Mouse (Mus musculus) thymus, adult 18-20 months (tissue): Measurements from ENCODE around the gene Thpo.

Source experiments
- DNase-seq, 2 experiments: peaks; one replicate each; pipeline ENCODE4 v3.0.0; 2022; ENCODE audit warnings: mixed read lengths in 2 of 2

The Thpo gene

DNA sequence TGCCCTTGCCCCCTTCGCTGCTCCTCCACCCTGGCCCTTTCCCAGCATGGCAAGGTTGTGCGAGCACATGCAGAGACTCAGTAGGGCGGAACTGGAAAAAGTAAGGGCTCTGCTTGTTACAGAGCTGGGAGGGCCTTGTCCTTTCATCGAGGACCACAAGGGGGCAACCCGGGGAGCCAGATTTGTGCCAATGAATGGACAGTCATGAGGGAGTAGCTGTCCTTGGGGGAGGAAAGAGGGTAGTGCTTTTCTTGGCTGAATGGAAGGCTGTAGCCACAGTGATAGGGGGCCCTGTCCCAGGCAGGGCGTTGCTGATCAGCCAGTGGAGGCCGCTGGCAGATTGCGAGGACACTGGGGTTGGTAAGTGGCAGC, 31.8 kb downstream of the Thpo start:
- DNase-seq, result no peak

DNA sequence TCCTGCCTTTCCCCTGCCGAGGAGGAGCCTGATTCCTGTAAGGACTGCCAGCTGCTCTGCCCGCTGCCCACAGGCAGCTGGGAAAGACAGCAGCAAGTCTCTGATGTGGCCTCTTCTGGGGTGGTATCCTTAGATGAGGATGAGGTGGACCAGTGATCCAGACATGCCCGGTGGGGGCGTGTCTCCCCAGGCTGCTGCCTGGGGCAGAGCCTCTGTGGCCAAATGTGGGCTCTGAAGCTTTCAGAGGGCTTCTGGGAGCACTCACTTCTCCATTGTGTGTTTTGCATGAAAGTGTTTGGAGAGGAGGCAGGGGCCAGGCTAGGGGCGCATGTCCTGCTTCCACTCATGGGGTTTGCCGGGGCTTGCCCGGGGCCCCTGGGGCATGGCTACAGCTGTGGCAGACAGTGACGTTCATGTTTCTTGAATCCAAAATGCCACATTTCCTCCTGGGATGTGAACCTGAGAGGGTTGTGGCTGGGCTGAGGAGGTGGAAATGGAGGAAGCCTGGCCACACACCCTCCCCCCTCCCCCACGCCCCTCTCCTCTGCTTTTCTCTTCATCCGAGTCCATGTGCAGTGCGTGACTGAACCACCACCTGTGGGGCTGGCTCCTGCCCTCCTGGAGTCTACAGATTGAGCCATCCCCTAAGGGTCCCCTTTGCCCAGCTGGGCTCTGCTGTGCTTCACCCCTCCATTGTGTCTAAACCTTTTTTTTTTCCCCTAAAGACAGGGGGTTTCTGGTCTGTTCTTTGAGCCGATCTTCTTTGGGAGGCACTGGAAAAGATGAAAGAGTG, 32.4 kb downstream of the Thpo start:
- DNase-seq, result no peak

DNA sequence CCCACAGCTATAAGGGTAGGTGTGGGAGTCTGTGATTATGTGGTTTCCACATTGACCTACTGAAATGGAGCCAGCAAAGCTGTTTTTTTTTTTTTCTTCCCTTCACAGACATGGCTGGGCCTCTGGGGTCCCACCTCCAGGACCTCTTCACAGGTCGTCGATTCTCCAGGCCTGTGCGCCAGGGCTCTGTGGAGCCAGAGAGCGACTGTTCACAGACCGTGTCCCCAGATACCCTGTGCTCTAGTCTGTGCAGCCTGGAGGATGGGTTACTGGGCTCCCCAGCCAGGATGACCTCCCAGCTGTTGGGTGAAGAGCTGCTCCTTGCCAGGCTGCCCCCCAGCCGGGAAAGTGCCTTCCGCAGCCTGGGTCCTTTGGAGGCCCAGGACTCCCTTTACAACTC, 33.0 kb downstream of the Thpo start:
- no peak for DNase-seq

DNA sequence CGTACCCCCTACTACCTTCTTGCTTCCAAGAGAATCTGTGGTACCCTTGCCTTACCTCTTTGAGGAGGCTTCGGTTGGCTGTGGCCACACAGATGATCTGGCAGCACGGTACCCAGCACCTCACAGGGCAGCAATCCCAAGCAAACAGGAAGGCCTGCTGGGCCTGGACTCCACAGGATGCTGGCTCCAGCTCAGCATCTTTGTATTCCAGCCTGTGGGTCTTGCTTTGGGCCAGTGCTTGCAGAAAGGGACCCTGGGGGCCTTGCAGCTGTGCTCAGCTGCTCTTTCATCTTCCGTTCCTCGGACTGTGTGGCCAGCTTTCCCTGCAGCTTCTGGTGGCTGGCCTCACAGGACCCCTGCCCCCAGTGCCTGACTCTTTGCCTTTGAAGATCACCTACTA, 34.3 kb downstream of the Thpo start:
- no peak for DNase-seq

DNA sequence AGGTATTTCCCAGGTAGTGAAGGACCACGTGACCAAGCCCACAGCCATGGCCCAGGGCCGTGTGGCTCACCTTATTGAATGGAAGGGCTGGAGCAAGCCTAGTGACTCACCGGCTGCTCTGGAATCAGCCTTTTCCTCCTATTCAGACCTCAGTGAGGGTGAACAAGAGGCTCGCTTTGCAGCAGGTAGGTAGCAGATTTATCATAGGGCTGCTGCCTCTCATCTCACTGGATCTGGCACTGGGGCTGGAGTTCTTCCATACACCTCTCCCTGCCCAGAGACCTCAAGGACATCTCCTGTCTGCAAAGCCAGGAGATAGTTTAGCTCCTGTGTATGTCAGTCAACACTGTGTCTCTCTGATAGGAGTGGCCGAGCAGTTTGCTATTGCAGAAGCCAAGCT, 35.0 kb downstream of the Thpo start:
- no peak for DNase-seq

DNA sequence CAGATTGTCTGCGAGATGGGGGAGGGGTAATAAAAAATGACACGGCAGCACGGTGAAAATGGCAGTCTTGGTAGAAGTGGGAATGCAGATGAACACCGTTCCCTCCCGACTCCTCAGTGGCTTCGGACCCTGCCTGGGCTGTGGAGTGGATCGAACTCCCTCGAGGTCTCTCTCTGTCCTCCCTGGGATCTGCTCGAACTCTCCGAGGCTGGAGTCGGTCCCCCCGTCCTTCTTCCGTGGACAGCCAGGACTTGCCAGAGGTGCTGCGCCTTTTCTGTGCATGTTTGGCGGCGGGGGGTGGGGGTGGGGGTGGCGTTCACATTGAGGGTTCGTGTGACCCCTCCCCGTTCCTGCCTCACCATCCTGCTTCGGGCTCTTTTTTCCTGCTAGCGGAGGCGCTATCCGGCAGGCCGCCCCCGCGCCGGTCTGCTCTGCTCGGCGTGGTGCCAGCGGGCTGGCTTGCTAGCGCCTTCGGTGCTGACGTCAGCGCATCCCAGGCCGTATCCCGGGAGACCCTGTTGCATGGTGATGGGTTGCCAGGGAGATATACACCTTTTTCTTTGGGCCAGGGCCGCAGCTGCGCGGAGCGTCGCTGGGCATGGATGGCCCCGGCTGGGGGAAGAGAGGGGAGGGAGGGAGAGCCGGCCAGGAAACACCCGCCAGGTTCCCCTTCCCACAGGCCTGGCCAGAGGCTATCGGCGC, 38.5 kb downstream of the Thpo start:
- no peak for DNase-seq

DNA sequence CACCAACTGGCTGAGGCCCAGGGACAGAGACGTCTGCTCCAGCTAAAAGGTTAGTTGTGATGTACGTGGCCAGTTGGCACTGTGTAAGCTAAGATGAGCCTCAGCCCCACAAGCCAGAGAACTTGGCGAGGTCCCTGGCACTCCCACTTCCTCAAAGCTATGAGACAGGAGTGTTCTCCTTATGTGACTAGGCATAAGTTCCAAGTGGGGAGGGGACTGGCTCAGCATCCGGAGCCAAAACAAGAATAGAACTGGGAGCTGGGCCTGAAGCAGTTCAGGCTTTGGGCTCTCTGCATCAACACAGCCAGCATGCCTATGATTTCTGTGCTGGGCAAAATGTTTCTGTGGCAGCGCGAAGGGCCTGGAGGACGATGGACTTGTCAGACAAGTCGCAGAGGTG, 39.5 kb downstream of the Thpo start:
- DNase-seq, result no peak

DNA sequence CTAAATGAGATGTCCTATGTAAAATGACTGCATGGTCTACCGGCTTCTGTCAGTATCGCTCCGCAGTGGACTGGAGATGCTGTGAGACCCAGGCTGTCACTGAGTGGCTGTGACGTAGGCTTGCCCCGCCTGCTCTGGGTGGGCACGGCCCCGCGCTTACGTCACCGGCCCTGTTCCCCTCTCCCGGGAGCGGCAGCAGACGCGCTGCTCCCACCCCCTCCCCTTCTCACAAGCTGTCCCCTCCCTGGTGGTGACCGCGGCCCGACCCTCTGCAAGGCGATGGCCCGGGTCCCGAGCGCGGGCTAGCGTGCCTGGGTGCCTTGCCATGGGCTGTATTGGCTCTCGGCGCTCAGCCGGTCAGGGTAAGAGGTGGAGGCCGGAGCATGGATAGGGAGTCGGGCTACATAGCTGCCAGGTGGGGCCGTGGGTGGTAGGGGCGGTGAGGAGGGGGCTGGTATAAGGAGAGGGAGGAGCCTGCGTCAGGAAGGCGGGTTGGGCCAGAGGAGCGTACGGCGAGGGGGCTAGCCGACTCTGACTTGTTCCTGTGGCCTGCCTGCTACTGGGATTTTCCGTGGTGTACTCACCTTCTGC, 41.1 kb downstream of the Thpo start, which contains the start of gene Fam131a:
Gene Fam131a (plus strand): TSS at position 131 of the 591 bp plus-strand sequence.
- peak; percentile 72 to 74 for DNase-seq

DNA sequence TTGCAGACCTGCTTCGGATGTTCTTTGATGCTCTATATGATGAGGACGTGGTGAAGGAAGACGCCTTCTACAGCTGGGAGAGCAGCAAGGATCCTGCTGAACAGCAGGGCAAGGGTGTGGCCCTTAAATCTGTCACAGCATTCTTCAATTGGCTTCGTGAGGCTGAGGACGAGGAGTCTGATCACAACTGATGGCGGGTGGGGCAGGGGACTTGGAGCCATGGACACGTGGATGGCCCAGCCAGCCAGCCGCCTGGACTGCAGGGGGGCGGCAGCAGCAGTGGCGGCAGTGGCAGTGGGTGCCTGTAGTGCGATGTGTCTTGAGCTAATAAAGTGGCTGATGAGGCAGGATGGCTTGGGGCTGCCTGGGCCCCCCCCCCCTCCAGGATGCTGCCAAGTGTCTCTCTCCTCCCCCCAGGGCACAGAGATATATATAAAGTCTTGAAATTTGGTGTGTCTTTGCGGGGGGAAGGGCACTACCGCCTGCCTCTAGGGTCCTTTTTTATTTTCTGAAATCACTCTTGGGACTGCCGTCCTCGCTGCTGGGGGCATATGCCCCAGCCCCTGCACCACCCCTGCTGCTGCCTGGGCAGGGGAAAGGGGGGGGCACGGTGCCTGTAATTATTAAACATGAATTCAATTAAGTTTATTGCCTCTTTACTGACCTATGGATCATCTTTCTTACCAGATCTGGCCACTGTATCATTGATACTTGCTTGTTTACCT, 41.9 kb downstream of the Thpo start:
- no peak for DNase-seq

DNA sequence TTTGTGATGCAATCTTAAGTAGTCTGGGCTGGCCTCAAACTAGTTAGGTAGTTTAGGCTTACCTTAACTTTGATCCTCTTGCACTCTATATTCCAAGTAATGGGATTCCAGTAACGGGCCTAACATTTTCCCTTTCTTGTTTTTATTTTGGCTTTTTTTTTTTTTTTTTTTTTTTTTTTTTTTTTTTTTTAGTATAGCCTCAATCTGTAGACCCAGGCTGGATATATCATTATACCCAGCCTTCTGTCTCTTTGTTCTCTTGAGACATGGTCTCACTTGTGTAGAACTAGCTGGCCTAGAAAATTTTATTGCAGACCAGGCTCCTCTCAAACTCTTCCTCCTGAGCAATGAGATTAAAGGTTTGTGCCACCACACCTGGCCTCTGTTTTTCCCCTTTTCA, 42.7 kb downstream of the Thpo start:
- DNase-seq, result no peak

DNA sequence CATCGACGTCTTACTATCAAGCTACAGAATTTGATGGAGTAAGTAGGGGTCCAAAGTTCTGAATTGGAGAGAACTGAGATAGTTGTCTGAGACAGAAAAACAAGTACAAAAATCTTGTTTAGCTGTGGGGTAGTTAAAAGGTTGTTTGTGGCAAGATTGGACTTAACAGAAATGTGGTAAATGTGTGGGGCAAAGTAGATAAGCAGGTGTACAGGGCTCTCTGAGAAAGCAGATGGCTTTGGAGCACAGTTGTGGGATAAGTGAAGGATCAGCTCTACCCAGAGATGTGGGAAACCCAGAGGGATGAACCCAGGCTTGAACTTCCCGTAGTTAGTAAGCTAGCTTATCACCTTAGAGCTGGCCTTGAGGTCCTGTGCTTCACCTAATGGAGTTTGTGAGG, 43.5 kb downstream of the Thpo start:
- no peak for DNase-seq

DNA sequence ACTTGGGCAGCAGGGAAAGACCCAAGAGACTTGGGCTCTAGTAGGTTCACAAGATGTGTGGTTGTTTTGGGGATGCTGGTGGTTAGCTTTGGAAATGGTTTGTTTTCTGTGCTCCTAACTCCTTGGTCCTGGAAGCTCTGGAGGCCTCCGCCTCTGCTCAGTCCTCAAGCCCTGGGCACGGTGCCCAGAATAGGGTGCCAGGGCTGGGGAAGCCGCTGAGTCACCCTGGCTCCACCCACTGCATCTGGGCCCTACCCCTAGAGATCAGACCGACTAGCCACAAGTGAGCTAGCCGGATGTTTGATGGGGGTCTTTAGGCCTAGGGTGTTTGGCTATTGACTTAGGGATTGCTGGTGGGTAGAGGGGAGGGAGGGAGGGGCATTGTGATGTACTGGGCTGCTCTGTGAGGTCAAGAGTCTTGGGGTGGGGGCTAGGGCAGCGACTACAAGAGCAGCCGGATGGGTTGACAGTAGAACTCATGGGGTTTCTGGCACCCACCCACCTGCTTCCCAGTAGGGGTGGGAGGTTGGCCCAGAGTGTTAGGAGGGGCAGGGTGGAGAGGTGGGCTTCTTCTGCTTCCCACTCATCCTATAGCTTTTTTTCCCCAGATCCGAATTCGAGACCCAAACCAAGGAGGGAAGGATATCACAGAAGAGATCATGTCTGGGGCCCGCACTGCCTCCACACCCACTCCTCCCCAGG, 56.2 kb downstream of the Thpo start:
- no peak for DNase-seq

DNA sequence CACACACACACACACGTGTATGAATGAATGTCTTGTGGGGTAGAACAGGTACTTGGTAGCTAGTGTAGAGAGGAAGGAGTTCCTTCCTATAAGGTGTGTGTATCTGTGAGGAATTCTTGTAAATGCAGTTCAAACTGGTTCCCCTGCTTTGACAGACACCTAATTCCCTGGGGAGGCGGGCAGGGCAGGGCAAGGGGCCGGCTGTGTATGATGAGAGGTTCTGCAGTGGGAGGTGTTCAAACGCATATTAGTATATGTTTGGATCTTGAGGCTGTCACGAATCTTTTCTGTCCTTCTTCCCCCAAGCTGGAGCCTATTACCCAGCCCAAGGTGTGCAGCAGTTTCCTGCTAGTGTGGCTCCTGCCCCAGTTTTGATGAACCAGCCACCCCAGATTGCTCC, 56.9 kb downstream of the Thpo start:
- no peak for DNase-seq

DNA sequence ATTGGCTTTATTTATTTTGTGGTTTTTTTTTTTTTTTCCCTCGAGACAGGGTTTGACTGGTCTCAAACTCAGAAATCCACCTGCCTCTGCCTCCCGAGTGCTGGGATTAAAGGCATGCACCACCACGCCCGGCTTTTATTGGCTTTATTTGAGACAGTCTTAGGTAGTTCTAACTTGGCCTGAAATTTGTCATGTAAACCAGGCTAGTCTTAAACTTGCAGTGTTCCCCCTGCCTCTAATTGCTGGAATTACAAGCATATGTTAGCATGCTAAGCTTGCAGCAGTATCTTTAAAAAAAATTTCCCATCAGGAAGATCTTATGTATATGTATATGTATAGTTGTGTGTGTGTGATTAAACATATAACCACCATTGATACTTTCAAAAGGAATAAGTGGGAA, 57.6 kb downstream of the Thpo start:
- DNase-seq, result no peak

DNA sequence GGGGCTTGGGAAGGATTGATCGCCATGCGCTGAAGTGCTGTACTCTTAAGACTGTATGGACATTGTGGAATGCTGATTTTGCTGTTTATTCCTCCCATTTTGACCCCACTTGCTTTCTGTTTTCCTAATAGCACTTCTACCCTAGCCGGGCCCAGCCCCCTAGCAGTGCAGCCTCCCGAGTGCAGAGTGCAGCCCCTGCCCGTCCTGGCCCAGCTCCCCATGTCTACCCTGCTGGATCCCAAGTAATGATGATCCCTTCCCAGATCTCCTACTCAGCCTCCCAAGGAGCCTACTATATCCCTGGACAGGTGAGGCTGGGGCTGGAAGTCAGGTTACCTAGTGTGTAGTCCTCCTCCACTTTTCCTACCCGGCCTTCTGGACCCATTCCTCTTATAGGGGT, 59.1 kb downstream of the Thpo start:
- no peak for DNase-seq
